Mouse (Mus musculus) A20 (cell line): ENCODE measurements around the gene Ctbp1.

Experiments
- DNase-seq: peaks from one replicate; pipeline ENCODE4 v3.0.0-alpha.2; 2011; ENCODE audit warnings: low read depth, low spot score

Ctbp1 gene

DNA sequence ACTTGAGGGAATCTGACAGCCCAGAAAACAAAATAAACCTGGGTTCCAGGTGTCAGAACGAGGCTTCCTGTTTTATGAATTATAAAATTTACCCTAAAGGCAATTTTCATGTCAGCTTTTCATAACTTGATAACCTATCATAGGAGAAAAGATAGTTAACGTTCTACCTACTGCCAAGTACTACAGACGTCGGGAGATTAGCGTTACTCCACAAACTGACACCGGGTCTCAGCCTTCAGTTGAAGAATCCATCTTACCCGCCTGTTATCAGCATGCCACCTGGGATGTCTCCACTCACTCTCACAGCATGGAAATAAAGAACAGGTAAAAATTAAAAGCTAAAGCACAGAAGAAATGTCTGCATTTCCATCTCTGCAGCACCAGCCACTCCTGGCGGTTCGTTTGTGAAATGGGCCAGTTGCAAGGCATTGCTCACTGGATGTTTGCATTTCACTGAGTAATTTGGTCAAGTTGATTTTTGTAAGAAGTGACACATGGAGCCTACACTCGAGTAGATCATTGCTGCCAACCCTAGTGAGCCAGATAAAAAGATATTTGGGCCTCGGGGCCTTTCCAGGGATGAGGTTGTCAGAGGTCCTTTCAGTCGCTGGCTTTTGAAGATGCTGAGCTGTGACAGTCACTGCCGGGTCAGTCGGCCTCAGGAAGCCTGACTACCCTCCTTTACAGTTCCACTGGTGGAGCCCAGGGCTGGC lies 66.1 kb downstream of the Ctbp1 start:
- no peak for DNase-seq

DNA sequence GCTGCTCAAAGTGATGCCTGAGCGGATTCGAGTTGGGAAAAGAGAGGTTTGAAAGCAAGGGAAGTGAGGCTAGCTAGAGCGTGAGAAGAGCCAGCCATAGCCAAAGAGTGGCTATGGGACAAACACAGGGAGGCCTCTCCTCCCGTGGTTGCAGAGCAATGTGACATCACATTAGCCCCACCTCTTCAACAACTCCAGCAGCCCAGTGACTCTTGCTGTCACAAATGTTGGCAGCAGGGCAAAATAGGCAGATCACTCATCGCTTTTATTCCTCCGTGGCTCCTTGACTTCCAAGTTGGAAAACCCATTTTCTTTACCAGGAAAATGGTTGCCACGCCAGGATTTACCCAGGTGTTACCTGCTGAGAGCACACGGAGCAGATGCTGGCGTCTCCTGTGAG lies 67.7 kb downstream of the Ctbp1 start:
- no peak for DNase-seq

DNA sequence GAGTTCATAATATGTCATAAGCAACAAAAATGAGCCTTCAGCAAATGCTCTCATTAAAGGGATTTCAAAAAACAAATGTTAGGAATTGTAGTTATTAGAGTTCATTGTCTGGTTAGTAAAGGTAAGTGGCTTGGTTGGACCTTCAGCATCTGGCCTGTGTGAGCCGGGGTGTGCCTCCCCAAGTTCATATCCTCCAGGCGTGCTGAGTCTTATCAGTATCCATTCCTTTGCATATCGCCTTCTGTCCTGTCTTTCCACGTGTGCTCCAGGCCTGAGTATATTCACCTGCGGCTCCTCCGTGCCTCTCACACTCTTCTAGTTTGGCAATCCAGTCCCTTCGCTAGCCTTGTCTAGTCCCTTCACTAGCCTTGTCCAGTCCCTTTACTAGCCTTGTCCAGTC lies 68.5 kb downstream of the Ctbp1 start:
- no peak for DNase-seq

DNA sequence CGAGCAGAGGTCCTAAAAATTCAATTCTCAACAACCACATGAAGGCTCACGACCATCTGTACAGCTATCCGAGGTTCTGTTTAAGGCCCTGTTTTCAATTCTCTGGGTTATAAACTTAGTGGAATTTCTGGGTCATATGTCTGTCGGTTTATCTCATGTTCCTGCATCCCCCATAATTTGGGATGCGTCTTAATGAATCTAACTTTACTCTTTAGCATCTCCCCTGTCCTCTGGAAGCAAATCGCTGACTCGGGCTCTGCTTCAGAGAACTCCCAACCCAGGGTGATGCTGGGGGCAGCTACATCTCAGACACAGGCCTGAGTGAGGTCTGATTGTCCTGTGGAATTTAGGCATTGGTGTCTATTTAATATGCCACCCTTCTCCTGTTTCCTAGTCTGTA lies 70.5 kb downstream of the Ctbp1 start:
- no peak for DNase-seq

DNA sequence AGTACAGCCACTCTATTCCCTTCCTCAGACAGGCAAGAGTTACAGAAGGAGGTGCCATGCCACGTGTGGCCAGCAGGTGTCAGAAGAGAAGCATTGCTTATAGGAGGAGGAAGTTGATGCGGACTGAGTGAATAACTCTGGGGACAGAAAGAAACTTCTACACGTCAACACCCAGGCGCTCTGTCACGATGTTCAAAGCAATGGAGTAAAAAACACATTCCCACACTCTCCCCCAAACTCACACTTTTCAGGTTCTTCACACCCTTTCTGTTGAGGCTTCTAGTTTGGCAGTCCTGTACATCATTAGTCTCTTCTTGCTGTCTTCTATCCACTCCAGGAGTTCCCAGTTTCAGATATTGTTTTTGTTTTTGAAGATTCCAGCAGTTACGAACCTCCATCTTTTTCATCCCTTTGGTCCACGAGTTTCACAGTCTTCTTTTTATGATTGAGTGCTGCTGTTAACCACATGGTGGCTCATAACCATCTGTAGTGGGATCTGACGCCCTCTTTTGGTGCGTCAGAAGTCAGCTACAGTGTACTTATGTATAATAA lies 71.0 kb downstream of the Ctbp1 start:
- peak; percentile 86 for DNase-seq

- DNase-seq, result no peak
These were observed 71.6 kb downstream of the Ctbp1 start for GRCm38 (mm10) chr5:33203171-33203565.

- no peak for DNase-seq
These were observed 72.2 kb downstream of the Ctbp1 start for GRCm38 (mm10) chr5:33202516-33203170.

DNA sequence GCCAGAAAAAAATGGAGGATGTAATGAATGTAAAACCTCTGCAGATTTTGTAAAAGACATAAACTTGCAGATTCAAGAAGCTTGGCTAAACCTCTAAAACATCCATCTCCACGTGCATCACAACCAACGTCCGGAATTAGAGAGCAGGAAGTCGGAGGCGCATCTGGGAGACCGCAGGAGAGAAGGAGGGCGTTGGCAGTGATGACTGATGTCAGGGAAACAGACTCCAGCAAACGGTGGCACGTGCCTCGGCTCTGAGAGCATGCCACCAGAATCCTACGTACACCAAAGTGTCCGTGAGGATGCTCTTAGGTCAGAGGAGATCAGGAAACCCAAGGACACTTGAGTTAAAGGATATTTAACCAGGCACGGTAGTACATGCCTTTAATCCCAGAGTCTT lies 73.1 kb downstream of the Ctbp1 start:
- DNase-seq, result no peak

DNA sequence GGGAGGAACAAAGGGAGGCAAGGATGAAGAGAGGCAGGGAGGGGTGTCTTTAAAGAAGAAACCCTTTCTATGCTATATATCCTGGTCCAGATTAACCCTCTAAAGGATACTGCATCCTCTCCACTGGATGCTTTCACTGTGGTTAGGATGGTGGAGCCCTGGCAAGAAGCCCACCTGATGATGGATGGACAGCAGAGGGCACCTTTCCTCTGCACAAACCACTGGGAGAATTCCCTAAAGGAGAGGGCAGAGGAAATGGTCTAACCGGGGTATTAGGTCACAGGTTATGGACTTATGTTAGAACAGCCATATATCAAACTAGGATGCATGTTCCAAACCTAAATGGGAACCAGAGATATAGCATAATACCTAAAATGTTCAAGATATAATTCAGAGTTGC lies 74.7 kb downstream of the Ctbp1 start:
- no peak for DNase-seq
